Mouse (Mus musculus): ENCODE data around the gene Lmo7.

Gene Lmo7

DNA sequence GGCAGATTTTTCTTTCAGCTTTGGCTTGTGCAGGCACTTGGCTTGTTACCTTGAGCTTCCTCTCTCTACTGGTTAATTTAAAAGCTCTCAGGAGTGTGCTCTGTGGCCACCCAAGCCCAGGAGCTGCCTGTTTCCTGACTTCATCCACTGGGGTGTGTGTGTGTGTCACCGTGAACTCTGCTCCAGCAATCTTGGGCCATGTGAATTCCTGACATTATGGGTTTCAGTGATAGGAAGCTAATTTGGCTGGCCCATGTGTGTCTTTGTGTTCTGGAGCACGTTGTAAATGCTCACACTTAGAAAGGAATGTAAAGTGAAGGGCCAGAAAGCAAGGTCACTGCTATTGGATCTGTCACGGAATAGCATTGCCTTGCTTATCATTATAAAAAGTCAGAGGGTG is 143.1 kb downstream of the Lmo7 start:
- DNase-seq (ENCODE audit: low read depth, low spot score), result no peak

DNA sequence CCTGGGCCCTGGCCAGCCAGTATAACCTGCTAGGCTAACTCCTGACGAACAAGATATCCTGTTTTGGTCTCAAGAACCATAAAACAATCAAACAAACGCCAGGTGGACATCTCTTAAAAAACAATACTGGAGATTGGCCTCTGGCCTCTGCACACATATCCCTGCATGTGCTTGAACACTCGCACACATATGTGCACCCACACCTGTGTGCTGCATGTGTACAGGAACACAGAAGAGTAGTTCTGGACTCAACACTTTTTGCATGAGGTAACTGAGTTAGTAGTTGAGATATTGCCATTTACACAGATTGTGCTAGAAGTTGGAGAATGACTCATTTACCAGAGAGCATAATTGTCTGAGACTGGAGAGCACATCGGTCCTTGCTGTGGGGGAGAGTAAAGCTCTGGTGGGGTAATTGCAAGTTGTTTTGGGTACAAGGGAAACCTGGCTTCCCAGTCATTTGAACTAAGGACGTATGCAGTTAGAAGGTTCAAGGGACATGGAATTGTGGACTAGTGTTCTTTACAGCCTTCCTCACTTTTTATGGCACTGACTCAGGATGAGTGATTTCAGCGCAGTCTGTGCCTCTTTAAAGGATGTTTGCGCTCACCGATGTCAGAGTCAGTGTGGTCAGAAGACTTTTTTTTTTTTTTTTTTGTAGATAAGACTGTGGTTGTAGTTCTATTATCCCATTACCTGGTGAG is 148.7 kb downstream of the Lmo7 start:
- no peak for DNase-seq (ENCODE audit: low read depth, low spot score)

DNA sequence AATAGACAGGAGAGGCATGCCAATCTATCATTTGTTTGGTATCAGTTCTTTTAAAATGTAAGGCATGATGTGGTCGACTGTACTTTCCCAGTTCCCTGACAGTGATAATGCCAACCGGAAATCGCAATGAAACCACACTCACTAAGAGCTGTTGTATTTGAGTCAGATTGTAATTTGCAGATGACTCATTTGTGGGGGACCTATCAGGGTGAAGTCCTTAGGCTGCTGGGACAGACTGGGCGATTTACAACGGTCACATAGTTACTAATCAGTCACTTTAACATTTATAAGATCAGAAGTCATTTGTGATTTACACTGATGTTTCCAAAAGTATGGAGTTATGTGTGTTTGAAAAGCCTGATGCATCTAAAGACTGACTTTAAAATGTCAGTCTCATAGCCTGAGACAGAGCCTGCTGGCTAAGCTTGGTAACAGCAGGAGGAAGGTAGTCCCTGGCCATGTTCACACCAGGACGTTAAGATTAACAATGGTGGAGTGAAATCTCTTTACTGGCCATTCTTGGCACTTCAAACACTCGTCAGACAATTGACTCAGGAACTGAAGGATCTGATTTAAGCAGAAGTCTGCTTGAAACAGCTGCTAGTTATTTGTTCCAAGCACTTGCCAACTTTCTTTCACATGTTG is 149.4 kb downstream of the Lmo7 start:
- DNase-seq (ENCODE audit: low read depth, low spot score), result peak; percentile 28

DNA sequence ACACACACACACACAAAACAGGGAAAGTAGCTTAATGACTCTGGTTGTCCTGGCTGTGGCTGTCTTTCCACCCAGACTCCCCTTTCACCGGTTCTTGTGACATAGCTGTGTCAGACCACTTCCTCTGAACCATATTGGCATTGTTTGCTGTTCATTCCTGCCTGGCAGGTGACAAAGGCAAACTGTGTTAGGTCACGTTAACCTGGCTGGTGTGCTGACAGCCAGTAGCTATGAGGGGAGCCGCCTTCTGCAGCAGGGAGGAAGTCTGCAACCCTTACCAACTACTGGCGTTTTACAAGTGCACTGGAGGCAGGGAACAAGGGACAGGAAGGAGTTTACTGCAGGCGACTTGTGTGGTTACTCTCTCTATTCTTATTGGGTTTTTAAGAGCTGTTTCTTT is 153.2 kb downstream of the Lmo7 start:
- DNase-seq (ENCODE audit: low read depth, low spot score), result peak; percentile 5

DNA sequence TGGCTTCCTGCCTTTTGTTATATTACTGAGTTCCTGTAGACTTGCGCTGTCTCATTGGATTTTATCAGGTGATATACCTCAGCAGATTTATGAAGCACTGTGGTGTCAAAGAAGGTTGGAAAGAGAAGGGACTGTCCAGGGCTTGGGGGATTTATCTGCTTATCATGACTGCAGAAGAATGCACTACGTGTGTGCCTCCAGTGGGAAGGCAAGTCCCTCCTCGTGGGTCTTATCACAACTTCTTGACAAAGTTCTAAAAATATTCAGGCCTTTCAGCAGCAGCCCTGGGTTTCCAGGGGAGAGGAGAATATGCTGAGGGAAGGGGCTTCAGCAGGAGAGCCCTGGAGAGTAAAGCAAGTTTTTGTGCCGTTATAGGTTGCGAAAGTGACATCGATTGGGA is 154.0 kb downstream of the Lmo7 start:
- DNase-seq (ENCODE audit: low read depth, low spot score), result no peak

DNA sequence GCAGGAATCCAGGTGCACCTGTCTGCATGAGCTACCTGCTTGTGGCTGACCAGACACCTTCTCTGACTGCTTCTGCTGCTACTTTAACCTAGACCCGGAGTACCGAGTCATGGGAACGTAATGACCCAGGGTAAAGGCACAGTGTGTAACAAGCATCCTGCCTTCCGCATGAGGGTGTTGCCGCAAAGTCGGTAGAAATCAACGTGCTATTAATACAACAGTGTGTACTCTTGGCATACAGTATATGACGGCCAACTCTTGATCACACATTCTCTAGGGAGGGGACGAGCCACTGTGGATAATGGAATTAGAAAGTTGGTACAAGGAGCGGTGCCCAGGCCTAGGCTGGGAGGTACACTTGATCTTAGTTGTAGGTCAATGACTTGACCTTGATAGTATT is 156.6 kb downstream of the Lmo7 start:
- DNase-seq (ENCODE audit: low read depth, low spot score), result no peak

DNA sequence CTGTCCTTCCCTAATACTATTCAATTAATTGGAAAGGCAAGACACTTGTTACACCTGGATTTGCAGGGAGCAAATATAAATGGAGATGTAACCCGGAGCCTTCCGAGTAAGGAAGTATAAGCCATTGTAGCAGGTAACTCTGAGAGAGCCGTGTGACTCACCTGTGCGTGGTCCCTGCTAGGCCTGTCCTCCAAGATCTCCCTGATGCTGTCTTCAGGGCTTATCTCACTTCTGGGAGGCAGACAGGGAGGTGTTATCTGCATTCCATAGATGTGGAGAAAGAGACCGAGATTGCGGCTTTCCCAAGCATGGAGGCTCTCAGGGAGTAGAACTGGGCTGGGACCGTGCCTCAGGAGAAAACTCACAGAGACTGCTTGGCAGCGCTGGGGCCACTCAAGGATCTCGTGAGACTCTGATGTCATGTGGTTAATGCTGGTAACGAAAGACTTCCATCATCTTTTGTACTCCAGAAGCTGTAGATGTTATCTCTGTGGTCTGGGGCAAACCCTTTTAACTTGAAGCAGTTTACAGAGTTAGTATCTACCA is 162.2 kb downstream of the Lmo7 start:
- no peak for DNase-seq (ENCODE audit: low read depth, low spot score)

DNA sequence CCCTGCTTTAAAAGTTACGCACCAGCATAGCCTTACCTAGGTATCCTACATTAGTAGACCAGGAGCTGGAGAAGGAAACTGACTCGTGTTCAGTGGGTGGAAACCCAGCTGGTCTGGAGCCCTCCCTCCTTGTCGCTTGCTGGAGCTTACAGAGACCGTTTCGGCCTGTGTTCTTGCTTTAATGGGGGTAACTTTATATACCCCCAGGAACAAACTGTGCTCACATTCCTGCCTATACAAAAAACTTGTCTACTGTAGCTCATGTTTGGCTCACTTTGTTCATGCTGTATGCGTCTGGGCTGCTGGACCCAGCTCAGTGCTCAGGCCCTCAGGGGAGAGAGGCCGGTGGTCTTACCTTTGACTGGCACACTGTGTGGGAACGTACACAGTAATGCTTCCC is 162.7 kb downstream of the Lmo7 start:
- no peak for DNase-seq (ENCODE audit: low read depth, low spot score)

DNA sequence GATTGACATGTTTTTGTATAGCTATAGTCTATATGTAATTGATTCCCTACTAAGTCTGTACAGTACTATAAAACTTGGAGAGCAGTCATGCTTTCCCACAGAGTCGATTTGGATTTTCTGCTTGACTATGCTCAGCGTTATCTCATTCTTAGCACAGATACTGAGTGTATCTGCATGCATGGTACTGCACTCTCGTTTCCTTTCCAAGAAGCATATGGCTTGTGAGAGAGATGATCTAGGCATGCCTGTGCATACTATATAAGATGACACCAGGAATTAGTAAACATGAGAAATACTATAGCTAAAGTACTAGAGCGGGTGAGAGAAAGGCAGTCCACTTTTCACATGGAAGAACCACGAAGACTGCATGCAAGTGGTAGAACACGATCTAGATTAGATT is 163.5 kb downstream of the Lmo7 start:
- DNase-seq (ENCODE audit: low read depth, low spot score), result no peak

DNA sequence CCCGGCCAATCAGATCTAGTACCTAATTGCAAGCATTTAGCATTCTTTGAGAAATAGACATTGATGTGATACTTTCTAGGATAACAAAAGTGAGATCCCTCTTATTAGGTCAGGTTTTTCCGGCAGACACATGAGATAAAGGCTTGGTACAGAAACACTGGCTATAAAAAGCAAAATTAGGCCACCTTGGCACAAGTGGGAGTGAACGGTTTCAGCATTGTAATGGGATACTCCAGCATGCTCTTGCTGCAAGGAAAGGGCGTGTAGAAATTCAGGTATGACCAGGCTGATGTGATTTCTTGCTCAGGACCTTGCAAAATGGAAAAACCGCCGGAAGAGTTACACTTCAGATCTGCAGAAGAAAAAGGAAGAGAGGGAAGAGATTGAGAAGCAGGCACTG is 168.5 kb downstream of the Lmo7 start:
- no peak for DNase-seq (ENCODE audit: low read depth, low spot score)

DNA sequence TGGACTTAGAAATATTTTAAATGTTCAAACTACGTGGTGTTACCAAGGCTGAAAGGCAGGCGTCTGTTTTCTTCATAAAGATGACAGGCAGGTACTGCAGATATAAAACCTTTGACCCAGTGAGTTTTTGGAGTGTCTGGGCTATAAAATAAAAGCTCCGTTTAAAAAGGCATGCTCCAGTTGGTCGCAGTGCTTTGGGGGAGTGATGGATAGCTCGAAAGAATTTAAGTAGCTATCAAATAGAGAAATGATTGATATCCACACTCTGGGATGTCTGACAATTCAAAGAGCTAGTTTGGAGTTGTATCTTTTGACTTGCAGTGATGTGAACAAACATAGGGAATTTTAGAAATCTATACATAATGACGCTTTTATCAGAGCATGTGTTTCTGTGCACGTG is 171.7 kb downstream of the Lmo7 start:
- DNase-seq (ENCODE audit: low read depth, low spot score), result no peak

DNA sequence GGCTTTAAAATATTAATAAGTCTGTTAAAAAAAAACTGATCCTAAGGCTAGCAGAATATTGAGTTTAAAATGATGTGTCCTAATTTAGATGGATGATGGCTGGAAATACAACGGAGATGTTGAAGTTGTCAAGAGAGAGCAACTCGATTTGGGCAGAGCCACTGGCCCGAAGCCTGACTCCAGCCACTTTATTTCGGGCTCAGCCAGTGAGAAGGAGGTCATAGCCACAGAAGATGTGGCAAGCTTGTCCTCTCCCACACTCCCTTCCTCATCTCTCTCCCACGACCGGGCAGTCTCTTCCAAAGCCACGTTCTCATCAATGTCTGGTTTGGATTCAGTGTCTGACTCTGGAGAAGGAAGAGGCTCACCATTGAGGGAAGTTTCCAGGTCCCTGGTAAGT is 172.2 kb downstream of the Lmo7 start:
- no peak for DNase-seq (ENCODE audit: low read depth, low spot score)

DNA sequence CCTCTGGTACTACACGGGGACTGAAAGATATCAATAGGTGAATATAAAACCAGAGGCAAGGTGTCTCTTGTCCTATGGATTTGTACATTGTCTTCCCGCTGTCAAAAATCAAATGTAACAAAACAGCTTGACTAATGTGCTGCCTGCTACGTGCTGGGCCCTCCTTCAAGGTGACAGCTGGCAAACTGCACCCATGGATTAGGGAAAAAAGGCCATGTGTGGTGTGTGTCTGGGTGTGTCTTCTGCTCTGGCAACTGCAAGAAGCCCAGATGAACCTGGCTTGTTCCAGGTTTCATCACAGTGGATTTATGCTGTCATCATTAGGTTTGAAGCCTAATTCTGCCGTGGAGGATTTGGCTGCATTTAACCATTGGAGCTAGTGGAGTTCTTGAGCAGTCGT is 174.0 kb downstream of the Lmo7 start:
- DNase-seq (ENCODE audit: low read depth, low spot score), result no peak

DNA sequence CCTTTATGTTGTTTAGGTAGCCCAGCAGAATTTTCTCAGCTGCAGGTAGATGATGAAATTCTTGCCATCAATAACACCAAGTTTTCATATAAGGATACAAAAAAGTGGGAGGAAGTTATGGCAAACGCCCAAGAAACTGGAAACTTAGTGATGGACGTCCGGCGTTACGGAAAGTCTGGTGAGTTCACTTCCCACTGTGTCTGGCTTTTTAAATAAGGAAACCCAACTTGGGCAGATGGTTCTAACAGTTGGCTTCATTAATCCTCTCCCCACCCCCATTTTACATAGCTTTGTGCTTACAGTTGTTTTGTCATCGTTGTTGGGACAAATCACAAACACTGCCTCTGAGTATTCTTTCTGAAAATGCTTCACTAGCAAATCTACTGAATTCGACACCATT is 182.2 kb downstream of the Lmo7 start:
- no peak for DNase-seq (ENCODE audit: low read depth, low spot score)

DNA sequence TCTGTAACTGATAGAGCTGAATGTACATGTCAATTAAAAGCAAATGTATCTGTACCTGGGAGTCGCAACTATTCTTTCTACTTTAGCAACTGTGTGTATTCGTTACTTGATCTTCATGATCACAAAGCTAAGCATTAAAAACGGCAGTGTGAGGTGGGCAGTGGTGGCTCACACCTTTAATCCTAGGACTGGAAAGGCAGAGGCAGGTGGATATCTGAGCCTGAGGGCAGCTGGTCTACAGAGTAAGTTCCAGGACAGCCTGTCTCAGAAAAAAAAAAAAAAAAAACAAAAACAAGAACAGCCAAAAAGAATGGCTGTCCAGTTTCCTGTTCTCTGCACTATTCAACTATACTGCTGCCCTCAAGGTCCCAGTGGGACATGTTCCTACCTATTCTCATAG is 182.6 kb downstream of the Lmo7 start:
- DNase-seq (ENCODE audit: low read depth, low spot score), result no peak

DNA sequence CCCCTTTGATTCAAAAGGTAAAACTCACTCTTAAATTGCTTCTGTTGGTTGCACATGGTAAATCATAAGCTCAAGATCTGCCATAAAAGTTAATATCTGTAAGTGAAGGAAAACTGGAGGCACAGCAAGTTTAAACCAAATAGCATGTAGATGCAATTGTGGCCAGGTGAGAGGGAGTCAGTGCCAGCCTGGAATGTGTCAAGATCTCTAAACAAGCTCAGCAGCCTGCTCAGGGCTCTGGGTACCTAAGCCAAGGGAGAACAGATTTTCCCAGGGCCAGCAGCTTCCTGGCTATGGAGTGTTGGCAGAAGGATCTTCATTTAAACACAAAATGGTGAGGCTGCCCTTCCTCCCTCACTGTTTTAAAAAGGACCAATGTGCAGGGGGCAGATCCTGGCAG is 184.6 kb downstream of the Lmo7 start:
- DNase-seq (ENCODE audit: low read depth, low spot score), result no peak

DNA sequence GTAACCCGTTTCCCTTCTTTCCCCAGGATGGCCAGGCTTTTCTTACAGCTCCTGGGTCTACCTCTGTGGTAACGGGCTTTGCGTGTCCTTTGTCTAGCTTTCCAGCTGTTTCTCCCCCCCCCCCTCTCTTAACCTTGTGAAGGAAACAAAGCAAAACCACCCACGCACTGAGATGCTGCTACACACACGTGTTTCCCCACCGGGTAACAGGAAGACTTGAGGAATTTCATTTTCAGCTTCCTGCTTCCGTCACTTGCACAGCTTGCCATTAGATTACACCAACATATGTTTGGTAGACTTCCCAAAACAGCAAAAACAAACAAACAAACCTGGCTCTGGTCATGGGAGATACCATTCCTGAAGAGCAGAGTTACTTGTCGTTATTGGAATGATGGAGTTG is 186.1 kb downstream of the Lmo7 start:
- DNase-seq (ENCODE audit: low read depth, low spot score), result no peak

DNA sequence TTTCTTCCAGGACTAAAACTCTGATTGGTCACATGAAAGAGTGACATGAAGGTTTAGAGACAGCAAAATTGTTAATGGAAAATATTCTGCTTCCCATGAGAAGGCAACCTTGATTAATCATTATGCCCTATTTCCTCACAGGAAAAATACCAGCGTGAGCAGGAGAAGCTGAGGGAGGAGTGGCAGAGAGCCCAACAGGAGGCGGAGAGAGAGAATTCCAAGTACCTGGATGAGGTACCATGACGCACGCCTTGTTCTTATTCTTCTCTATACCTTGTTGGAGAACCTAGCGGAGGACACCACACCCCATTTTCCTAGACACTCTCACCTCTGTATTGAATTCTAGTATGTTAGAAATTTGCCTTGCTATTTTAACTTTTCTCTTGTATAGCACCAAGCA is 188.7 kb downstream of the Lmo7 start:
- no peak for DNase-seq (ENCODE audit: low read depth, low spot score)

DNA sequence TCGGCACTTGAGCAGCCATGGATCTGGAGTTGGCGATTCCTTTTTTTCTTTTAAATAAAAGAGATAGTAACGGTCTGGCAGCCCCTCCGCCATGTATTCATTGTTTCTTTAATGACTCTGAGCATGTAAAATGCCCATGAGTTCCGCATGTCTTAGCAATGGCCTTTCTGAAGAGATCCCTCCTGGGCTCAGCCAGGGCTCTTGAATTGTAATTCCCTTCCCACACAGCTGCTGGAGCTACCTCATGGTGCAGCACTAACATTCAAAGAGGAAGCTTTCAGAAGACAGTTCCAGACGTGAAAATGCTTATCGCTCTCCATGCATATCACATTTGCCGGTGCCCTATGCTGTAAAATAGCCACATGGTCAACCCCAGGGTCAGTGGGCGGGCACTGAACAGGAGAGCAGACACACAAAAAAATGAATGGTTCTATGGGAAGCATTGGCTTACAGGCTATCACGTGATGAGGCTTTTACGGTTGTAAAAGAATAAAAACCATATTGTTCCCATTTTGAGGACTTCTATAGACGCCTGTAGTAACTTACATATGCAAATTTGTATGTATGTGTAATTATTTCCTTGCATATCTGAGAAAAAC is 198.0 kb downstream of the Lmo7 start:
- no peak for DNase-seq (ENCODE audit: low read depth, low spot score)

DNA sequence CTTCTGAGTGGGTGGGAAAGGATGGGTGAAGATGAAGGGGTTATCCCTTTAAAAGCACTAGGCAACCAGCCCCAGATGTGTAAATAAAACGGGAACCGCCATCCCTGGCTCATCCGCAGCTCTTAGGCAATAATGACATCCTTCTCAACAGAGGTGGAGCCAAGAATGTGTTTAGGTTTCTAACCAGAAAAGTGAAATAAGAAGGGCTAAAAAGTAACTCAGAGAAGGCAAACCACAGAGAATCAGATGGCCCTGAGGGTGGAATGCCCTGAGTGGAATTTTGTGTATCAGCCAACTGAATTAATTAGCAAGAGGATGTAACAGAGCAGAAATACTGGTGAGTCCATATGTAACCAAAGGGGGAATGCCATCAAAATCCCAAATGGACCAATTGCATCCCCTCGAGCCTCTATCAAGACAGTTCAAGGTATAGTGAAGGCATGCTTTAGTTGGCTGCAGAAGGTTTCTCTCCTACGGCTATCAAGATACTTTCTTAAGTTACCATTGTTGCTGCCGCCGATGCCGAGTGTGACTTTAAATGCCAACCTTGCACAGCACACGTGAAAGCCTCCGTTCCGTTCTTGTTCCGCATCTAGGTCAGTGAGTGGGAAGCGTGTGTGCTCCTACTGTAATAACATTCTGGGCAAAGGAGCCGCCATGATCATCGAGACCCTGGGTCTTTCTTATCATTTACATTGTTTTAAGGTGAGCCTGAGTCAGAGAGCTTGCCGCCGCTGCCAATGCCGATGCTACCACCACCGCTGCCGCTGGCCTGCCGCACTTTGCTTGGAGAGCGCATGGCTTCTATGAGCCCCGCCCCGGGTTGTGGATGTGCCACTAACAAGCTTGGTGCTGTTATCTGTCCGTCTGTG is 201.1 kb downstream of the Lmo7 start:
- no peak for DNase-seq (ENCODE audit: low read depth, low spot score)

DNA sequence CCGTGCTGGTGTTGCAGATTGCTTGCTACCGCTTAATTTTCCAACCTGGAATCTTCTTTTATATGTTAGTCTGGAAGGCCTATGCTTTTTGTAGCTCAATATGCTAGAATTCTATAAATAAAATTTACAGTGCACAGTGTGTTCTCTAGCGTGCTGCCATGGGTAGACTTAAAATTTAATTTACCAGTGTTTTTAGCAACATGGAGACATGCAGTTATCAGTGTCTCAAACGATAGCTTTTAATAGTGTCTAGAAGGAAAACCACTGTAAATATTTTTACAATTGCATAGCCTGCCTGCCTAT is 201.6 kb downstream of the Lmo7 start:
- no peak for DNase-seq (ENCODE audit: low read depth, low spot score)

DNA sequence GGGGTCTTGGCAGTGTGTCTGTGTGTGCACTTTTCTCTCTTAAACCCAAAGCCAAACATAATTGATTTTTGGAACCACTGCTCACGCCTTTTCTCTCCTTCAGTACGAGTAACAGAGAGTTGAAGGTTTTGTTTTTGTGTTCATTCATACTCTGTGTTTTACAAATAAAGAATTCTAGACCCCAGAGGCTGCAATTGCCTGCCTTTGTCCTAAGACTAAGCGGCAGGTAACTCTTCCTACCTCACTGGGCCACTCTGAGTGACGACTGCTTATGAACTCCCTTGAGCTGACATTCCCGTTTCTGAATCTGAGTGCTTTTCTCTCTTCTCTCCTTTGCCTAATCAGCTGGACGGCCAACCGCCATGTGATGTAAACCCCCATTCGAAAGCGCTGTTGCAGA is 203.8 kb downstream of the Lmo7 start:
- DNase-seq (ENCODE audit: low read depth, low spot score), result no peak

Data from CD4-positive, CD25-positive, alpha-beta regulatory T cell, adult 2 months (primary cell).